Mouse (Mus musculus) retina, embryonic 14.5 days (tissue): ENCODE results near the gene Poldip3.
"Not testable (repeated sequence)": the region's sequence is repeated elsewhere in the genome, so short reads cannot be mapped to it uniquely, and the experiment has no call there.

Experiments
- DNase-seq: peaks from one replicate; pipeline ENCODE4 v3.0.0-alpha.2; 2015; ENCODE audit warnings: low spot score

Poldip3 gene

DNA sequence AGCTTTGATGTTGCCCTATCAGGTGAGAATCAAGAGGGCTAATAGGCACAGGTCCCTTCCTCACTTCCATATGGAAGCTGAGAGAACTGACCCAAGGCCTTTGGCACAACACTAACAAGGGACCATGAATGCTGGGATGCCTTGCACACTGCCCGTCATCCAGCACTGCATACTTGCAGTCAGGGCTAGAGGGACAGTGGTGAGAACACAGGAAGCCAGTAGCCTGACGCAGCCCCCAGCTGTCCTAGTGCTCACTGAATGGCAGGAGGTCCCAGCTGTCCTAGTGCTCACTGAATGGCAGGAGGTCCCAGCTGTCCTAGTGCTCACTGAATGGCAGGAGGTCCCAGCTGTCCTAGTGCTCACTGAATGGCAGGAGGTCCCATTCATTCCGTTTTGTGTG is 22.1 kb downstream of the Poldip3 start:
- not testable (repeated sequence) for DNase-seq

DNA sequence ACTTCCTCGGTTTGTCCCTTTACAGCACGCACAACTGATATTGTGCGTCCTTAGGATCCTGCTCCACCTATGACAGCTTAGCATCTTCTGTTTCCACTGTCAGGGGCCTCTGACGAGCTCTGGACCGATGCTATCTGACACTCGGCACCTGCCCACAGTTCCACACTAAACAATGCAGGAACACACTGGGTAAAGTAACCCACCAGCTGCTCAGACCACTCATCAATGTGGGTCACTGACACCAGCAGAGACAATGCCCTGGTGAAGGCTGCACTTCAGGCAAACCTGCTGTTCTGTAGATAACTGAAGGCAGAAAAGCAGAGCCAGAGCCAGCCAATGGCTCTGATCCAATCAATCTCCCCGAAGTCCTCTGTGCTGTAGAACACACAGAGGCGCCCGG is 22.6 kb downstream of the Poldip3 start:
- DNase-seq = no peak

GRCm38 (mm10) chr15:83124625-83125024 is 24.6 kb downstream of the Poldip3 start:
- no peak for DNase-seq

DNA sequence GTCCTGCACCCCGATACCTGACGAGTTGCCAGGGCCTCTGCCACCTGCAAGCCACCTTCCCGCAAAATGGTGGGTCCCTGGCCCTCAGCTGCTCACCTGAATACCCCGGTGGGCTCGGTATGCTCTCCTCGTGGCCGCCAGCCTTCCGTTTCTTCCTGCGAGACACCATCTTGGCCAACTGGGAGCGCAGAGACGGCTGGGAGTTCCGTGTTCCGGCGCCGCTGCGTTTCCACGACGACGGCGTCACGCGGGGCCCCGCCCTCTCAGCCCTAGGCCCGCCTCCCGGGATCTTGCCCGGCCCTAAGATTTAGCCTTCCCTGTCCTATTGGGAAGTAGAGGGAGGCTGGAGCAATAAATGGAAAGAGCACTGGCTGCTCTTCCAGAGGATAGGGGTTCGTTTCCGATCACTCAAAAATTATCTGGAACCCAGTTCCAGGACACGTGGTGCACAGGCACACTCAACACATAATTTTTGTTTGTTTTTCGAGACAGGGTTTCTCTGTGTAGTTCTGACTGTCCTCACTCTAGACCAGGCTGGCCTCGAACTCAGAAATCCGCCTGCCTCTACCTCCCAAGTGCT is 26.5 kb downstream of the Poldip3 start, which contains the start of gene Rrp7a:
Gene Rrp7a, minus strand, starts transcription at position 236 of the 580 bp plus-strand sequence.
- DNase-seq = peak; percentile 92

- DNase-seq = peak; percentile 67
Observed at GRCm38 (mm10) chr15:83121709-83122565, 27.2 kb downstream of the Poldip3 start.

- DNase-seq = peak; percentile 38
Observed at GRCm38 (mm10) chr15:83118360-83118759, 30.8 kb downstream of the Poldip3 start.

- DNase-seq = no peak
Observed at GRCm38 (mm10) chr15:83115071-83115470, 34.1 kb downstream of the Poldip3 start.

DNA sequence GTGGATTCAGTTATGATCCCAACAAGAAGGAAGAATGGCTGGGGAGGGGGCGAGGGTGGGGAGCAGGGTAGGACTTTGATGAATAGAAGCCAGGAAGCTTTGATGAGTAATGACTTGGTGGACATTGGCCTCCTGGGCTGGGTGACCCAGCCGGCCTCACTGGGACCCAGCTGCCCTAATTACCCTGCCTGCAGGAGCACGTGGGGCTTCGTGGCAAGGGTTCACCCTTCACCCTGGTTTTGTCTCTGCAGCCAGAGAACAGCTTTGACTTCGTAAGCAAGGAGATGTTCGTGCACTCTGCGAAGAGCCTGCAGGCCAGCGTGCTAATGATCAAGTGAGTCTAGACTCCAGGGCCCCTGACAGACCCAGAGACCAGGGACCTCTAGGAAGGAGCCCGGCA is 35.1 kb downstream of the Poldip3 start:
- DNase-seq = no peak

DNA sequence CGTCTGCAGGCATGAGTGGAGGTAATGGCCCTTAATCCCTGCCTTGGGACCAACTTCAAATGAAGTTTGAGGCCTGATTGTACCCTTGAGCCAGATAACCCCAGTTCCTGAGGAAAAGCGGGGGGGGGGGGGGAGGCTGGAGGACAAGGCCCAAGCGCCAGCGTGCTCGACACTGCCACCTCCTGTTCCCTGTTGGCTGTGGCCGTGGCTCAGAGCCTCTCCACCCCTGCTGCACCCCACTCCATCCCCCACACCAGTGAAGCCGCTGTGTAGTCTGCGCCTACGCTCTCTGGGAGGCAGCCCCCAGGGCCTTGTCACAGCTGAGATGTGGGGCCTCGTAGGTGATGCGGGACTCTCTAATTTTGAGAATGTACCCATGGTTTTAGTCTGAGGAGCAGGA is 36.3 kb downstream of the Poldip3 start:
- DNase-seq = peak; percentile 82

DNA sequence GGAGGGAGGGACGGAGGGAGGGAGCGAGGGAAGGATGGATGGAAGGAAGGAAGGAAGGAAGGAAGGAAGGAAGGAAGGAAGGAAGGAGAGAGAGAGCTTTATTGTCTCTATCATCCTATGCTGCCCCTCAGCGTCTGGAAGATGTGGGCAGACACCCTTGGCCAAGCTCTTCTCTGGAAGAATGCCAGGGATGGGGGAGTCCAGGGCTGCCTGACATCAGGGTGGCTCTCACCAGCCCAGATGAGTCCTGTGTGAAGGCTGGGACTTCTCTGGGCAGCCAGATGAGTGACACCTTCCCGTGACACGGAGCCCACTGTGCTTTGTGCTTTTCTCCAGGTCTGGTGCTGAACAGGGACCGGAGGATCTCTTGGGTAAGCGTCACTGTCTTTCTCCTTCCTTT is 37.3 kb downstream of the Poldip3 start:
- DNase-seq = no peak

- no peak for DNase-seq
Observed at GRCm38 (mm10) chr15:83111290-83111689, 37.9 kb downstream of the Poldip3 start.

DNA sequence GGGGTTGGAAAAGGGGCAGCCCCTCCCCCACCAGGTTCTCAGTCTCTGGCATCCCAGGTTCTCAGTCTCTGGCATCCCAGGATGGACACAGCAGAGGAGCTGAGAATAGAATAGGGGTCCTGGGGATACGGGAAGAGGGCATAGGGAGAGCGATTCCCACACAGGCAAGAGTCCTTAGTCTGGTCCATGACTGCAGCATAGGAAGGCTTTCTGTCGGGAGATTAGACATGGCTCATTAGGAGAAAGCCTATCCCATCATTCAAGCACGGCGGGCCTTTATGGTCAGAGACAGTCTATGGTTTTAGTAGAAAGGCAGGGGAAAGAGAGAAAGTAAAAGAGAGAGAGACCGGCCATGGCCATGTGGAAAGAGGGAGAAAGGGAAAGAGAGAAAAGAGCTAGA is 41.4 kb downstream of the Poldip3 start:
- no peak for DNase-seq

GRCm38 (mm10) chr15:83106426-83106825 is 42.8 kb downstream of the Poldip3 start:
- DNase-seq = no peak

DNA sequence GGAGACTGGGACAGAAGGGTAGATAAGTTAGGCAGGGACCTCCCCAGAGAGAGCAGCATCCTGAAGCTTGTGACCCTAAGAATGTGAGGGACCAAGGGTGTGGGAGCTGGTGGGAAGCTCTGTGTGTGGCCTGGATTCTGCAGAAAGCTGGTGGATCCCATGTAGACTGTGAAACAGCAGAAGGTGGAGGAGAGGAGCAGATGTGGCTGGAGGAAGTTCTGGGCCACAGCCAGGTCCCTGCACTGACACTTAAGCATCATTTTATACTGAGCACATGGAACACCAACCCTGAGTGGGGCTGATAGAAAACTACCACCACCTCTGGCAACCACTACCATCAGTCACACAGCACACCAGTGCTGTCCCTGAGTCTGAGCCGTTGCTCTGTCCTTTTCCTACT is 46.1 kb downstream of the Poldip3 start:
- no peak for DNase-seq

GRCm38 (mm10) chr15:83100332-83100662 is 48.9 kb downstream of the Poldip3 start:
- no peak for DNase-seq

DNA sequence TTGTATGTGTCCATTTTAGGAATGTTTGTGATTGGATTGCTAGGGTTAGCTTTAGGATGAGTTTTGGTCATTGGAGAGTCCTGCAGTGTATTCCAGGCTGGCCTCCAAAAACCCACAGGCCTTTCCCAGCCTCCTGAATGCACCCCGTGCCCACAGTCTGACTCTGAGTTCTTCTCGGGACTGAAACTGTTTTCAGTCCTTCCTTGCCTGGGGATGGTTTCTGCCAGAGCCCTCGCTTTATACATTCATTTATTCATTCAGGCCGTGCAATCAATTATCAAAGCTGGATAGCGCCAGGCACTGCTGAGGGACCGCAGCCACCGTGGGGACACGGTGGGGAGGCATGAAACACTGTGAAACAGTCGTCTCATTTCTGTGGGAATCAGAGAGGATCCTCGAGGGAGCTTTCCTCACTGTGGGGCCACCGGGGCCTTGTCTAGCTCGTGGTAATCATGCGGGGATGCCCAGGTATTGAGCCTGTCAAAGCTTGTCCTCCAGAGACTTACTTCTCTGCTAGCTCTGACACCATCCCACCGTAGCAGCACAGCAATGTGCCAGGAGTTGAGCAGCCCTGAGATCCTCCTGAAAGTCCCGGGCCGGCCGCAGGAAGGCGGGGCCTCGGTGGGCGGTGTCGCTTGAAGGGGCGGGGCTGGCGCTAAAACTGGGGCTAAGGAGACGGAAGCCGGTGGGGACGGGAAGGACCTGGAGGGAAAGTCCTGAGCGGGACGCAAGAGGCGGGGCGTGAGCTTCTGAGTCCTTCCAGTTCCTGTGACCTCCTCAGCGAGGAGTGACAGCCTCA is 49.5 kb downstream of the Poldip3 start:
- DNase-seq = peak; percentile 87

GRCm38 (mm10) chr15:83095950-83096349 is 53.2 kb downstream of the Poldip3 start:
- peak; percentile 45 for DNase-seq

DNA sequence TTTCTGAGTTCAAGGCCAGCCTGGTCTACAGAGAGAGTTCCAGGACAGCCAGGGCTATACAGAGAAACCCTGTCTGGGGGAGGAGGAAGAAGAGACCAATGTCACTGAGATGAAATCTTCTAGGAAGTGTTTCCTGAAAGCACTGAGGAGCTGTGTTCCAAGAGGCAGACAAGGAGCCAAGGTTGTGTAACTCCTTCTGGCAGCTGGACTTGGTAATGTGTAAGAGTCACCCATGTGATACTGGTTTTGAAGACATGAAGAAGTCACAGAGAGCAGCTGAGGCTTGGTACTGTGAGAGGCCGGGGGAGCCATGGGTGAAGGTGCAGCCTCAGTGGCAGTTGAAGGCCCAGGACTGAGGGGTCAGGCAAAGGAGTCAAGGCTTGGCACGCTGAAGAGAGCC is 55.5 kb downstream of the Poldip3 start:
- no peak for DNase-seq

DNA sequence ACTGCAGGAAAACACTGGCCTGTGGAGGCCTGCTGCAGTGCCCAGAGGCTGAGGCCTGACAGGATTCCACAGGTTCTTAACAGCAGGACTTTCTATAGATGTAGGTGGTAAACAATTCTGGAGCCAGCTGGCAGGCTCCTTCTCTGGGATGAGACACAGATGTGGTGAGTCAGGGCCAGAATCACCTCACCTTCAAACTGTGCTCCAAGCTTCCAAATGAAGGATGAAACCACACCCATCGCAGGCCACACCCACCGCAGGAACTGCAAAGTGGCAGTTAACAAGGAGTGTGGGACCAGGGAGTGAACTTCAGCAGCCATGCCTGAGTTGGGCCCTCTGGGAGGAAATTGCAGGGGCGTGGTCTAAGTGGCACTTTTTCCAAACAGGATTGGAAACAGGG is 58.3 kb downstream of the Poldip3 start:
- no peak for DNase-seq

- DNase-seq = no peak
Observed at GRCm38 (mm10) chr15:83089429-83089605, 59.9 kb downstream of the Poldip3 start, which contains the start of gene Serhl. Serhl (plus strand) TSS chr15:83089506.

GRCm38 (mm10) chr15:83088495-83089428 is 60.4 kb downstream of the Poldip3 start:
- DNase-seq = peak; percentile 54
